Mouse (Mus musculus) myocyte (in vitro differentiated cells): ENCODE data around the gene Ly6g5b. TPM values are rescaled to one million over a fixed set of nuclear protein-coding genes. Genes with fewer than 3 reads are reported as not detected.
A peak's percentile ranks its signal among the peaks of the same experiment; 100 is the strongest.

Source experiments
- H3K27me3 ChIP-seq: one replicate; pipeline ENCODE4 v1.6.1; 2011; ENCODE audit not compliant: control insufficient read depth, insufficient read depth, insufficient read length
- H3K36me3 ChIP-seq: one replicate; pipeline ENCODE4 v1.6.1; 2011; ENCODE audit not compliant: control insufficient read depth, insufficient read depth
- H3K4me2 ChIP-seq: one replicate; pipeline ENCODE4 v1.6.1; 2011; ENCODE audit warnings: low read depth, control low read depth
- H3K4me3 ChIP-seq: one replicate; pipeline ENCODE4 v1.5.1; 2011; ENCODE audit warnings: mild to moderate bottlenecking, control low read depth, moderate library complexity
- H3K79me2 ChIP-seq: one replicate; pipeline ENCODE4 v1.6.1; 2011; ENCODE audit not compliant: control insufficient read depth, insufficient read depth
- H3ac ChIP-seq: one replicate; pipeline ENCODE4 v1.6.1; 2011; ENCODE audit not compliant: control insufficient read depth, insufficient read length
- CEBPB ChIP-seq: IDR thresholded peaks from 2 replicates; pipeline ENCODE4 v1.6.1; 2011; ENCODE audit warnings: mild to moderate bottlenecking, moderate library complexity; ENCODE audit not compliant: poor library complexity, insufficient read depth, severe bottlenecking
- E2F4 ChIP-seq: IDR thresholded peaks from one replicate; pipeline ENCODE4 v1.6.1; 2011; ENCODE audit warnings: mild to moderate bottlenecking, control low read depth, moderate library complexity; ENCODE audit not compliant: insufficient read depth
- MAX ChIP-seq: IDR thresholded peaks from one replicate; pipeline ENCODE4 v1.6.1; 2011; ENCODE audit warnings: low read depth, mild to moderate bottlenecking, control low read depth
- MYOD1 ChIP-seq, 3 experiments: IDR thresholded peaks; one replicate each; pipeline ENCODE4 v1.6.1; 2011; ENCODE audit warnings: control low read depth in 2 of 3, low read depth in 2 of 3, mild to moderate bottlenecking in 2 of 3, moderate library complexity in 1 of 3; ENCODE audit not compliant: insufficient read length in 2 of 3, control insufficient read depth in 1 of 3
- MYOG ChIP-seq, 3 experiments: IDR thresholded peaks; one replicate each; pipeline ENCODE4 v1.6.1; 2011; ENCODE audit warnings: control low read depth in 2 of 3, low read depth in 2 of 3, mild to moderate bottlenecking in 2 of 3; ENCODE audit not compliant: insufficient read length in 2 of 3, control insufficient read depth in 1 of 3, insufficient read depth in 1 of 3
- POLR2A ChIP-seq: IDR thresholded peaks from one replicate; pipeline ENCODE4 v1.6.1; 2011; ENCODE audit warnings: low read depth, mild to moderate bottlenecking, control low read depth, moderate library complexity; ENCODE audit not compliant: insufficient read length
- POLR2AphosphoS2 ChIP-seq: IDR thresholded peaks from one replicate; pipeline ENCODE4 v1.6.1; 2011; ENCODE audit warnings: low read depth, control low read depth; ENCODE audit not compliant: insufficient read length
- REST ChIP-seq: IDR thresholded peaks from one replicate; pipeline ENCODE4 v1.6.1; 2011; ENCODE audit warnings: mild to moderate bottlenecking, control low read depth, moderate library complexity; ENCODE audit not compliant: insufficient read depth, insufficient read length
- SRF ChIP-seq: IDR thresholded peaks from one replicate; pipeline ENCODE4 v1.6.1; 2011; ENCODE audit warnings: low read depth; ENCODE audit not compliant: control insufficient read depth, insufficient read length
- TCF12 ChIP-seq: IDR thresholded peaks from one replicate; pipeline ENCODE4 v1.6.1; 2011; ENCODE audit warnings: mild to moderate bottlenecking, control low read depth; ENCODE audit not compliant: poor library complexity, insufficient read depth, severe bottlenecking
- TCF3 ChIP-seq: IDR thresholded peaks from one replicate; pipeline ENCODE4 v1.6.1; 2011; ENCODE audit warnings: low read depth, control low read depth; ENCODE audit not compliant: insufficient read length
- USF1 ChIP-seq: IDR thresholded peaks from one replicate; pipeline ENCODE4 v1.6.1; 2011; ENCODE audit warnings: low read depth, mild to moderate bottlenecking, control low read depth, moderate library complexity
- polyA plus RNA-seq: library from polyadenylated mRNA; unstranded; fragments of >200 nt; fragmentation: generic; extraction: Trizol; gene quantifications from one replicate; pipeline ENCODE4 v1.2.1, GENCODE M21; 2012; ENCODE audit warnings: missing spikeins

The Ly6g5b gene
- polyA plus RNA-seq, result 0.11 TPM

GRCm38 (mm10) chr17:35115046-35116019, at the start of gene Ly6g5b:
Ly6g5b (minus strand) TSS chr17:35115428.
- Histone ChIP-seq H3K79me2 (peaks cover 10% of the 10 kb centered on the region), H3ac (no peak within 1 kb of the TSS), H3K36me3 (peaks cover 13% of the 10 kb centered on the region), H3K4me3 (no peak within 1 kb of the TSS), H3K4me2 (no peak within 1 kb of the TSS), H3K27me3 (no peaks in the 10 kb centered on the region)
- TF ChIP-seq MYOG (IDR thresholded peaks at IDR 0.05; ENCODE audit: control insufficient read depth in 1 of 3, insufficient read depth in 1 of 3, insufficient read length in 2 of 3, low read depth in 2 of 3) (no peak), POLR2AphosphoS2 (peak; percentile 3)

- peaks cover 58% of the 10 kb centered on the region for H3K79me2 ChIP-seq
- H3ac ChIP-seq, result peak overlapping the region; percentile 55
- peaks cover 24% of the 10 kb centered on the region for H3K36me3 ChIP-seq
- peak overlapping the region; percentile 83 for H3K4me3 ChIP-seq
- H3K4me2 ChIP-seq, result peak overlapping the region; percentile 93
- no peaks in the 10 kb centered on the region for H3K27me3 ChIP-seq
- TF ChIP-seq USF1 (no peak), REST (no peak), TCF3 (no peak), MYOD1 (IDR thresholded peaks at IDR 0.05; ENCODE audit: control insufficient read depth in 1 of 3, insufficient read length in 2 of 3, low read depth in 2 of 3) (no peak), TCF12 (no peak), SRF (no peak), E2F4 (no peak)
Observed at GRCm38 (mm10) chr17:35164218-35164567, 49.0 kb upstream of the Ly6g5b start.

GRCm38 (mm10) chr17:35163326-35164081, 48.3 kb upstream of the Ly6g5b start:
- H3ac ChIP-seq, result peak overlapping the region; percentile 55
- H3K36me3 ChIP-seq, result peaks cover 24% of the 10 kb centered on the region
- H3K4me3 ChIP-seq, result peak overlapping the region; percentile 83
- TF ChIP-seq POLR2A, result no peak
- H3K27me3 ChIP-seq, result no peaks in the 10 kb centered on the region
- peak overlapping the region; percentile 93 for H3K4me2 ChIP-seq
- H3K79me2 ChIP-seq, result peaks cover 61% of the 10 kb centered on the region

- Histone ChIP-seq H3K27me3 (no peaks in the 10 kb centered on the region), H3K4me3 (peak overlapping the region; percentile 83), H3K4me2 (peak overlapping the region; percentile 93), H3K79me2 (peaks cover 62% of the 10 kb centered on the region), H3ac (no peak overlapping the region), H3K36me3 (peaks cover 31% of the 10 kb centered on the region)
- TF ChIP-seq USF1 (no peak), TCF12 (no peak), SRF (no peak), REST (no peak), E2F4 (no peak), MAX (no peak)
Observed at GRCm38 (mm10) chr17:35162730-35163129, 47.5 kb upstream of the Ly6g5b start.

GRCm38 (mm10) chr17:35162121-35162520, 46.9 kb upstream of the Ly6g5b start:
- H3K4me2 ChIP-seq, result peak overlapping the region; percentile 93
- peaks cover 68% of the 10 kb centered on the region for H3K79me2 ChIP-seq
- H3K4me3 ChIP-seq, result peak overlapping the region; percentile 83
- H3K27me3 ChIP-seq, result no peaks in the 10 kb centered on the region
- TF ChIP-seq MYOD1 (IDR thresholded peaks at IDR 0.05; ENCODE audit: control insufficient read depth in 1 of 3, insufficient read length in 2 of 3, low read depth in 2 of 3) (no peak), CEBPB (no peak), SRF (no peak), REST (no peak), POLR2A (no peak), USF1 (no peak), MAX (no peak), E2F4 (no peak), MYOG (IDR thresholded peaks at IDR 0.05; ENCODE audit: control insufficient read depth in 1 of 3, insufficient read depth in 1 of 3, insufficient read length in 2 of 3, low read depth in 2 of 3) (no peak), TCF12 (no peak), TCF3 (no peak), POLR2AphosphoS2 (no peak)
- no peak overlapping the region for H3ac ChIP-seq
- H3K36me3 ChIP-seq, result peaks cover 37% of the 10 kb centered on the region
